Mouse (Mus musculus) left cerebral cortex, postnatal 14 days (tissue): ENCODE data around the gene Zfhx3. TPM values are rescaled to one million over a fixed set of nuclear protein-coding genes. Genes with fewer than 3 reads are reported as not detected.

Experiments
- DNase-seq, 2 experiments: peaks; one replicate each; pipeline ENCODE4 v3.0.0; 2021 to 2022; ENCODE audit warnings: low spot score in 2 of 2, mixed read lengths in 1 of 2
- intact Hi-C: fragments of 180-260 bp; cut with DNase I; formaldehyde crosslinking; loops from one replicate; pipeline ENCODE4 v1.15.1; 2025
- total RNA-seq, 2 experiments: library from RNA; stranded (reverse); gene quantifications; 2 replicates each; pipeline ENCODE4 v1.2.3; 2021

Zfhx3 gene
- total RNA-seq, 2 experiments from 2014 or later: 4.1 to 4.2 TPM

GRCm38 (mm10) chr8:108826414-108826813, 884.0 kb downstream of the Zfhx3 start:
- DNase-seq: no peak
- intact Hi-C loops: no loop called here

GRCm38 (mm10) chr8:108827428-108827827, 885.0 kb downstream of the Zfhx3 start:
- intact Hi-C loops: no loop called here
- no peak for DNase-seq

- intact Hi-C loops: no loop called here
- DNase-seq: peak; percentile 42
Measured at GRCm38 (mm10) chr8:108829305-108829717, 886.9 kb downstream of the Zfhx3 start.

GRCm38 (mm10) chr8:108835143-108835542, 892.7 kb downstream of the Zfhx3 start:
- no peak for DNase-seq
- intact Hi-C loops: no loop called here

GRCm38 (mm10) chr8:108837788-108838187, 895.3 kb downstream of the Zfhx3 start:
- intact Hi-C loops: no loop called here

GRCm38 (mm10) chr8:108838761-108839160, 896.3 kb downstream of the Zfhx3 start:
- intact Hi-C loops: no loop called here
- no peak for DNase-seq

More at GRCm38 (mm10) chr8:108837788-108838187, 895.3 kb downstream of the Zfhx3 start:
- no peak for DNase-seq

GRCm38 (mm10) chr8:108842307-108842706, 899.9 kb downstream of the Zfhx3 start:
- intact Hi-C loops: no loop called here

GRCm38 (mm10) chr8:108846174-108846573, 903.7 kb downstream of the Zfhx3 start:
- DNase-seq: no peak
- intact Hi-C loops: no loop called here

More at GRCm38 (mm10) chr8:108842307-108842706, 899.9 kb downstream of the Zfhx3 start:
- no peak for DNase-seq

GRCm38 (mm10) chr8:108846827-108847226, 904.4 kb downstream of the Zfhx3 start:
- intact Hi-C loops: no loop called here
- DNase-seq: no peak

GRCm38 (mm10) chr8:108847356-108847755, 904.9 kb downstream of the Zfhx3 start:
- intact Hi-C loops: no loop called here
- DNase-seq: no peak

- intact Hi-C loops: no loop called here
- DNase-seq: no peak
Measured at GRCm38 (mm10) chr8:108848484-108848883, 906.0 kb downstream of the Zfhx3 start.

- intact Hi-C loops: no loop called here
- DNase-seq: no peak
Measured at GRCm38 (mm10) chr8:108853028-108853427, 910.6 kb downstream of the Zfhx3 start.

- no peak for DNase-seq
- intact Hi-C loops: no loop called here
Measured at GRCm38 (mm10) chr8:108854444-108855102, 912.1 kb downstream of the Zfhx3 start.

GRCm38 (mm10) chr8:108859001-108859400, 916.6 kb downstream of the Zfhx3 start:
- intact Hi-C loops: no loop called here
- DNase-seq: no peak

- intact Hi-C loops: no loop called here
- DNase-seq: no peak
Measured at GRCm38 (mm10) chr8:108859983-108860382, 917.5 kb downstream of the Zfhx3 start.

GRCm38 (mm10) chr8:108863440-108863839, 921.0 kb downstream of the Zfhx3 start:
- no peak for DNase-seq
- intact Hi-C loops: no loop called here

- DNase-seq: no peak
- intact Hi-C loops: no loop called here
Measured at GRCm38 (mm10) chr8:108866430-108866829, 924.0 kb downstream of the Zfhx3 start.

GRCm38 (mm10) chr8:108867482-108868258, 925.2 kb downstream of the Zfhx3 start:
- intact Hi-C loops: no loop called here
- no peak for DNase-seq

- intact Hi-C loops: no loop called here
- no peak for DNase-seq
Measured at GRCm38 (mm10) chr8:108868259-108869090, 926.0 kb downstream of the Zfhx3 start.

GRCm38 (mm10) chr8:108869420-108869819, 927.0 kb downstream of the Zfhx3 start:
- no peak for DNase-seq
- intact Hi-C loops: no loop called here
